In the genomic region with DNA sequence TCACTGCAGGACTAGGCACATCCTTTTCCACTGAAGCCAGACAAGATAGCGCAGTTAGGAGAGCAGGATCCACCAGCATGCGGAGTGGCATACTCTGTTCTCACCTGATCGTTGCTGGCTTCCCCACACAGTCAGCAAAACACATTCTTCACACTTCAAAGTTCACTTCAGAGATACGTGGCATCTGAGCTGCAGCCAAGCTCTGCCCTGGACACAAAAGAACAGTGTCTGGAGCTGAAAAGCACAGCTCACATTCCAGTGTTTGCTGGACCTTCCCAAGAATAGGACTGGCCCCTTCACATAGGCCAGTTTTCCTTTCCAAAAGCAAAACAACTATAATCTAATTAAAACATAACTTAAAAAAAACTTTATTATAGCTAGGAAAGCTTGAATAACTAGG, we compare ENCODE assay signal across 23 mouse cellular contexts.
DNase-seq lines count a peak whose midpoint lies in the region; ATAC-seq lines count a peak whose summit lies in the region.
"Had no signal": no experiment of that assay in that cellular context is flagged by ENCODE, and none has a peak within 500 bp of the region (broad histone marks: within the 10 kb centered on the region; RNA-seq: fewer than 3 reads in every experiment).

No protein-coding gene starts in this region.

- intact Hi-C loops in heart, postnatal 14 days (cut with DNase I): no loop called here

- no peaks in the 10 kb centered on the region for H3K36me3 ChIP-seq in heart, embryonic 11.5 days (ENCODE audit: control insufficient read depth, insufficient read depth, low read length)
- H3K36me3 ChIP-seq in kidney, embryonic 15.5 days: no peaks in the 10 kb centered on the region
- H3K36me3 ChIP-seq: embryonic facial prominence, embryonic 15.5 days; limb, embryonic 13.5 days; liver, embryonic 12.5 days; neural tube, embryonic 13.5 days had no signal

- peaks cover 7% of the 10 kb centered on the region for H3K4me1 ChIP-seq in heart, embryonic 11.5 days (ENCODE audit: control insufficient read depth, insufficient read depth, low read length)
- H3K4me1 ChIP-seq in kidney, embryonic 15.5 days: no peaks in the 10 kb centered on the region
- H3K4me1 ChIP-seq: embryonic facial prominence, embryonic 15.5 days; limb, embryonic 13.5 days; liver, embryonic 12.5 days; neural tube, embryonic 13.5 days had no signal

- no peak for DNase-seq in heart, postnatal 14 days
- DNase-seq in kidney, adult 11 months: peak; percentile 17
- peak; percentile 66 for DNase-seq in Muller cell, postnatal 12 days (ENCODE audit: inconsistent ontology term)
- peak; percentile 27 for DNase-seq in kidney, postnatal 10 days
- no peak for DNase-seq in layer of hippocampus, adult 18-20 months (ENCODE audit: low spot score in 2 of 2)
- no peak for DNase-seq in right cerebral cortex, postnatal 4 days
- DNase-seq: adrenal gland, postnatal 14 days; cerebellum, adult 9-10 months; gastrocnemius, adult 2 months; lung, adult 18-20 months; lung, postnatal 4 days; retina, postnatal 1 day; right cerebral cortex, postnatal 25 days had no signal

- H3K9ac ChIP-seq in heart, embryonic 11.5 days (ENCODE audit: low read depth, low read length): no peak overlapping the region
- no peak overlapping the region for H3K9ac ChIP-seq in kidney, embryonic 15.5 days
- H3K9ac ChIP-seq: embryonic facial prominence, embryonic 15.5 days; limb, embryonic 13.5 days; liver, embryonic 12.5 days; neural tube, embryonic 13.5 days had no signal

- H3K9me3 ChIP-seq in heart, embryonic 11.5 days (replicated peaks; ENCODE audit: control insufficient read depth, low read length): no peaks in the 10 kb centered on the region
- H3K9me3 ChIP-seq in kidney, embryonic 15.5 days (replicated peaks): no peaks in the 10 kb centered on the region
- H3K9me3 ChIP-seq: embryonic facial prominence, embryonic 15.5 days; limb, embryonic 13.5 days; liver, embryonic 12.5 days; neural tube, embryonic 13.5 days had no signal

- ATAC-seq in heart, embryonic 11.5 days (replicated peaks; ENCODE audit: insufficient number of reproducible peaks, low FRiP score, low TSS enrichment): no peak; the same call in 1 of the 2 replicates
- ATAC-seq in kidney, embryonic 15.5 days (replicated peaks; ENCODE audit: low FRiP score): no peak
- ATAC-seq: forebrain, embryonic 14.5 days; intestine, postnatal 0 days; liver, embryonic 12.5 days; midbrain, embryonic 16.5 days had no signal

- no peaks in the 10 kb centered on the region for H3K27me3 ChIP-seq in heart, embryonic 11.5 days (ENCODE audit: control insufficient read depth, insufficient read depth, low read length)
- no peaks in the 10 kb centered on the region for H3K27me3 ChIP-seq in kidney, embryonic 15.5 days
- H3K27me3 ChIP-seq: embryonic facial prominence, embryonic 15.5 days; limb, embryonic 13.5 days; liver, embryonic 12.5 days; neural tube, embryonic 13.5 days had no signal

- H3K4me3 ChIP-seq in heart, embryonic 11.5 days (ENCODE audit: low read depth, low read length): no peak overlapping the region
- no peak overlapping the region for H3K4me3 ChIP-seq in kidney, embryonic 15.5 days (replicated peaks)
- H3K4me3 ChIP-seq: embryonic facial prominence, embryonic 15.5 days; gastrocnemius, adult 2 months; limb, embryonic 13.5 days; liver, embryonic 12.5 days; myocyte; neural tube, embryonic 13.5 days had no signal

- peak overlapping the region; percentile 14; the same call in 1 of the 2 replicates for H3K4me2 ChIP-seq in heart, embryonic 11.5 days
- H3K4me2 ChIP-seq in kidney, embryonic 15.5 days: no peak overlapping the region
- H3K4me2 ChIP-seq: embryonic facial prominence, embryonic 15.5 days; limb, embryonic 13.5 days; liver, embryonic 12.5 days; neural tube, embryonic 13.5 days had no signal

- WGBS in heart, embryonic 11.5 days (ENCODE audit: insufficient replicate concordance): 36% methylated on average over 4 of the region's 4 CpGs
- 62% methylated on average over 4 of the region's 4 CpGs for WGBS in kidney, embryonic 15.5 days

- no peak overlapping the region; the same call in 1 of the 2 replicates for H3K27ac ChIP-seq in heart, embryonic 11.5 days (ENCODE audit: low read depth, low read length)
- H3K27ac ChIP-seq in kidney, embryonic 15.5 days: no peak overlapping the region
- H3K27ac ChIP-seq: embryonic facial prominence, embryonic 15.5 days; gastrocnemius, adult 2 months; limb, embryonic 13.5 days; liver, embryonic 12.5 days; neural tube, embryonic 13.5 days had no signal

Comparison
In these comparisons a context has a peak if more than half of its experiments do, and no peak if none do; other contexts are left out.
1. DNase-seq: peak in kidney, adult 11 months (single experiment), Muller cell, postnatal 12 days (single experiment) and kidney, postnatal 10 days (single experiment); none in heart, postnatal 14 days (0 of 2), layer of hippocampus, adult 18-20 months (0 of 2) and right cerebral cortex, postnatal 4 days (single experiment).